Mouse (Mus musculus): Measurements from ENCODE around the gene Bcar1. TPM values are rescaled to one million over a fixed set of nuclear protein-coding genes. Genes with fewer than 3 reads are reported as not detected.

Gene Bcar1
- polyA plus RNA-seq, 1 experiment from 2014 or later: 62.5 TPM

GRCm38 (mm10) chr8:111773057-111773456 lies 29.4 kb upstream of the Bcar1 start:
- DNase-seq (ENCODE audit: low spot score): no peak
- H3K4me1 ChIP-seq (ENCODE audit: control insufficient read depth, insufficient read depth, low read length): no peaks in the 10 kb centered on the region
- H3K4me3 ChIP-seq (ENCODE audit: low read depth, low read length): no peak overlapping the region
- H3K27me3 ChIP-seq (ENCODE audit: control insufficient read depth, insufficient read depth, low read length): no peaks in the 10 kb centered on the region
- no peak overlapping the region for H3K9ac ChIP-seq (ENCODE audit: low read length)
- H3K27ac ChIP-seq (ENCODE audit: low read depth, low read length): no peak overlapping the region
- WGBS: 87% methylated on average over 7 of the region's 7 CpGs
- H3K9me3 ChIP-seq (ENCODE audit: control insufficient read depth, low read length): no peaks in the 10 kb centered on the region
- no peak overlapping the region for H3K4me2 ChIP-seq (ENCODE audit: low read depth)
- ATAC-seq (ENCODE audit: insufficient read depth, low FRiP score, low TSS enrichment): no peak
- H3K36me3 ChIP-seq (ENCODE audit: control insufficient read depth, insufficient read depth, low read length): 0 out of 2 replicates have a peak, but pooled peaks cover 3% of the 10 kb centered on the region

- no peaks in the 10 kb centered on the region for H3K4me1 ChIP-seq (ENCODE audit: control insufficient read depth, insufficient read depth, low read length)
- H3K27ac ChIP-seq (ENCODE audit: low read depth, low read length): no peak overlapping the region
- H3K4me2 ChIP-seq (ENCODE audit: low read depth): no peak overlapping the region
- no peak overlapping the region for H3K4me3 ChIP-seq (ENCODE audit: low read depth, low read length)
- H3K9me3 ChIP-seq (ENCODE audit: control insufficient read depth, low read length): no peaks in the 10 kb centered on the region
- no peak for ATAC-seq (ENCODE audit: insufficient read depth, low FRiP score, low TSS enrichment)
- H3K9ac ChIP-seq (ENCODE audit: low read length): no peak overlapping the region
- 91% methylated on average over 9 of the region's 9 CpGs for WGBS
- DNase-seq (ENCODE audit: low spot score): no peak
- no peaks in the 10 kb centered on the region for H3K27me3 ChIP-seq (ENCODE audit: control insufficient read depth, insufficient read depth, low read length)
- H3K36me3 ChIP-seq (ENCODE audit: control insufficient read depth, insufficient read depth, low read length): 0 out of 2 replicates have a peak, but pooled peaks cover 4% of the 10 kb centered on the region
Observed at GRCm38 (mm10) chr8:111772083-111772482, 28.5 kb upstream of the Bcar1 start.

- Histone ChIP-seq H3K9me3 (ENCODE audit: control insufficient read depth, low read length) (no peaks in the 10 kb centered on the region), H3K4me3 (ENCODE audit: low read depth, low read length) (no peak overlapping the region), H3K36me3 (ENCODE audit: control insufficient read depth, insufficient read depth, low read length) (0 out of 2 replicates have a peak, but pooled peaks cover 4% of the 10 kb centered on the region), H3K4me1 (ENCODE audit: control insufficient read depth, insufficient read depth, low read length) (no peaks in the 10 kb centered on the region), H3K27ac (ENCODE audit: low read depth, low read length) (no peak overlapping the region), H3K9ac (ENCODE audit: low read length) (no peak overlapping the region), H3K27me3 (ENCODE audit: control insufficient read depth, insufficient read depth, low read length) (no peaks in the 10 kb centered on the region), H3K4me2 (ENCODE audit: low read depth) (no peak overlapping the region)
- WGBS: 95% methylated on average over 6 of the region's 6 CpGs
- no peak for ATAC-seq (ENCODE audit: insufficient read depth, low FRiP score, low TSS enrichment)
- no peak for DNase-seq (ENCODE audit: low spot score)
Observed at GRCm38 (mm10) chr8:111771625-111772020, 28.0 kb upstream of the Bcar1 start.

- H3K36me3 ChIP-seq (ENCODE audit: control insufficient read depth, insufficient read depth, low read length): 0 out of 2 replicates have a peak, but pooled peaks cover 4% of the 10 kb centered on the region
Observed at GRCm38 (mm10) chr8:111770958-111771624, 27.5 kb upstream of the Bcar1 start.

GRCm38 (mm10) chr8:111769764-111770428 lies 26.3 kb upstream of the Bcar1 start:
- Histone ChIP-seq H3K27me3 (ENCODE audit: control insufficient read depth, insufficient read depth, low read length) (no peaks in the 10 kb centered on the region), H3K9ac (ENCODE audit: low read length) (no peak overlapping the region), H3K27ac (ENCODE audit: low read depth, low read length) (peak overlapping the region; percentile 45; the same call in 1 of the 2 replicates), H3K4me1 (ENCODE audit: control insufficient read depth, insufficient read depth, low read length) (no peaks in the 10 kb centered on the region), H3K9me3 (ENCODE audit: control insufficient read depth, low read length) (no peaks in the 10 kb centered on the region), H3K4me3 (ENCODE audit: low read depth, low read length) (no peak overlapping the region), H3K4me2 (ENCODE audit: low read depth) (no peak overlapping the region), H3K36me3 (ENCODE audit: control insufficient read depth, insufficient read depth, low read length) (0 out of 2 replicates have a peak, but pooled peaks cover 4% of the 10 kb centered on the region)
- 44% methylated on average over 12 of the region's 12 CpGs for WGBS
- ATAC-seq (ENCODE audit: insufficient read depth, low FRiP score, low TSS enrichment) (no peak), DNase-seq (ENCODE audit: low spot score) (no peak)

More at GRCm38 (mm10) chr8:111770958-111771624, 27.5 kb upstream of the Bcar1 start:
- Histone ChIP-seq H3K27me3 (ENCODE audit: control insufficient read depth, insufficient read depth, low read length) (no peaks in the 10 kb centered on the region), H3K9me3 (ENCODE audit: control insufficient read depth, low read length) (no peaks in the 10 kb centered on the region), H3K9ac (ENCODE audit: low read length) (no peak overlapping the region), H3K4me1 (ENCODE audit: control insufficient read depth, insufficient read depth, low read length) (no peaks in the 10 kb centered on the region), H3K4me3 (ENCODE audit: low read depth, low read length) (no peak overlapping the region), H3K27ac (ENCODE audit: low read depth, low read length) (no peak overlapping the region), H3K4me2 (ENCODE audit: low read depth) (no peak overlapping the region)
- no peak for ATAC-seq (ENCODE audit: insufficient read depth, low FRiP score, low TSS enrichment)
- DNase-seq (ENCODE audit: low spot score): no peak
- 74% methylated on average over 5 of the region's 5 CpGs for WGBS

- ATAC-seq (ENCODE audit: insufficient read depth, low FRiP score, low TSS enrichment) (no peak), DNase-seq (ENCODE audit: low spot score) (no peak)
- Histone ChIP-seq H3K4me1 (ENCODE audit: control insufficient read depth, insufficient read depth, low read length) (no peaks in the 10 kb centered on the region), H3K27me3 (ENCODE audit: control insufficient read depth, insufficient read depth, low read length) (no peaks in the 10 kb centered on the region), H3K4me2 (ENCODE audit: low read depth) (no peak overlapping the region), H3K9me3 (ENCODE audit: control insufficient read depth, low read length) (no peaks in the 10 kb centered on the region), H3K4me3 (ENCODE audit: low read depth, low read length) (no peak overlapping the region), H3K27ac (ENCODE audit: low read depth, low read length) (no peak overlapping the region), H3K9ac (ENCODE audit: low read length) (no peak overlapping the region), H3K36me3 (ENCODE audit: control insufficient read depth, insufficient read depth, low read length) (0 out of 2 replicates have a peak, but pooled peaks cover 2% of the 10 kb centered on the region)
- WGBS: 57% methylated on average over 15 of the region's 15 CpGs
Observed at GRCm38 (mm10) chr8:111769296-111769695, 25.7 kb upstream of the Bcar1 start.

GRCm38 (mm10) chr8:111768651-111769050 lies 25.0 kb upstream of the Bcar1 start:
- no peaks in the 10 kb centered on the region for H3K4me1 ChIP-seq (ENCODE audit: control insufficient read depth, insufficient read depth, low read length)
- H3K4me3 ChIP-seq (ENCODE audit: low read depth, low read length): no peak overlapping the region
- no peaks in the 10 kb centered on the region for H3K9me3 ChIP-seq (ENCODE audit: control insufficient read depth, low read length)
- no peak for ATAC-seq (ENCODE audit: insufficient read depth, low FRiP score, low TSS enrichment)
- no peak for DNase-seq (ENCODE audit: low spot score)
- H3K27ac ChIP-seq (ENCODE audit: low read depth, low read length): no peak overlapping the region
- 91% methylated on average over 6 of the region's 6 CpGs for WGBS
- H3K9ac ChIP-seq (ENCODE audit: low read length): no peak overlapping the region
- H3K36me3 ChIP-seq (ENCODE audit: control insufficient read depth, insufficient read depth, low read length): 0 out of 2 replicates have a peak, but pooled peaks cover 2% of the 10 kb centered on the region
- H3K27me3 ChIP-seq (ENCODE audit: control insufficient read depth, insufficient read depth, low read length): no peaks in the 10 kb centered on the region
- H3K4me2 ChIP-seq (ENCODE audit: low read depth): no peak overlapping the region

GRCm38 (mm10) chr8:111765616-111766015 lies 22.0 kb upstream of the Bcar1 start:
- WGBS: 89% methylated on average over 4 of the region's 4 CpGs
- Histone ChIP-seq H3K4me1 (ENCODE audit: control insufficient read depth, insufficient read depth, low read length) (no peaks in the 10 kb centered on the region), H3K27me3 (ENCODE audit: control insufficient read depth, insufficient read depth, low read length) (no peaks in the 10 kb centered on the region), H3K9me3 (ENCODE audit: control insufficient read depth, low read length) (no peaks in the 10 kb centered on the region), H3K4me3 (ENCODE audit: low read depth, low read length) (no peak overlapping the region), H3K9ac (ENCODE audit: low read length) (no peak overlapping the region), H3K36me3 (ENCODE audit: control insufficient read depth, insufficient read depth, low read length) (0 out of 2 replicates have a peak, but pooled peaks cover 2% of the 10 kb centered on the region), H3K4me2 (ENCODE audit: low read depth) (no peak overlapping the region), H3K27ac (ENCODE audit: low read depth, low read length) (no peak overlapping the region)
- no peak for DNase-seq (ENCODE audit: low spot score)
- ATAC-seq (ENCODE audit: insufficient read depth, low FRiP score, low TSS enrichment): no peak

- Histone ChIP-seq H3K4me1 (ENCODE audit: control insufficient read depth, insufficient read depth, low read length) (no peaks in the 10 kb centered on the region), H3K4me2 (ENCODE audit: low read depth) (no peak overlapping the region), H3K9me3 (ENCODE audit: control insufficient read depth, low read length) (no peaks in the 10 kb centered on the region), H3K27me3 (ENCODE audit: control insufficient read depth, insufficient read depth, low read length) (no peaks in the 10 kb centered on the region), H3K36me3 (ENCODE audit: control insufficient read depth, insufficient read depth, low read length) (0 out of 2 replicates have a peak, but pooled peaks cover 2% of the 10 kb centered on the region), H3K27ac (ENCODE audit: low read depth, low read length) (no peak overlapping the region), H3K9ac (ENCODE audit: low read length) (no peak overlapping the region), H3K4me3 (ENCODE audit: low read depth, low read length) (no peak overlapping the region)
- WGBS: 92% methylated on average over 9 of the region's 9 CpGs
- ATAC-seq (ENCODE audit: insufficient read depth, low FRiP score, low TSS enrichment) (no peak), DNase-seq (ENCODE audit: low spot score) (no peak)
Observed at GRCm38 (mm10) chr8:111765096-111765495, 21.5 kb upstream of the Bcar1 start.

Measured in neural tube, embryonic 11.5 days (tissue).